Mouse (Mus musculus): ENCODE data around the gene Ankrd13d.
"Not testable (repeated sequence)": the region's sequence is repeated elsewhere in the genome, so short reads cannot be mapped to it uniquely, and the experiment has no call there.

DNA sequence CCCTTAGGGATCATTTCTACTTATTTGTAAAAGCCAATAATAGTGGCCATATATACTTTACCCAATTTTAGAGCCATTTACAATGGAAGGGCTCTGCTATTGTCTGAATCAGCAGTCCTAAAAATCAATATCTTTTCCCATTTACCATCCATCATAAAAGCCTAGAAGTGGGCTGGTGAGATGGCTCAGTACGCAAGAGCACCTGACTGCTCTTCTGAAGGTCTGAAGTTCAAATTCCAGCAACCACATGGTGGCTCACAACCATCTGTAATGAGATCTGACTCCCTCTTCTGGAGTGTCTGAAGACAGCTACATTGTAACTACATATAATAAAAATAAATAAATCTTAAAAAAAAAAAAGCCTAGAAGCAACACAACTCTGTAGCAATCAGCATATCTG lies 34.3 kb downstream of the Ankrd13d start:
- TF ChIP-seq CTCF, EP300 (IDR thresholded peaks at IDR 0.05): not testable (repeated sequence)
